Mouse (Mus musculus): Measurements from ENCODE around the gene Znrf4. TPM values are rescaled to one million over a fixed set of nuclear protein-coding genes. Genes with fewer than 3 reads are reported as not detected.

Gene Znrf4
- polyA plus RNA-seq, 1 experiment from 2014 or later = not detected

Other genes with a start within 250 kb of the Znrf4 start
- 3.8 and 4.1 TPM in 2 replicates for gene Ticam1, start 235.6 kb downstream of the Znrf4 start, polyA plus RNA-seq (2016; fragmentation: Nextera tagmentation; extraction: Ambion mirVana)
- gene Plin3, start 219.6 kb downstream of the Znrf4 start, polyA plus RNA-seq (2016; fragmentation: Nextera tagmentation; extraction: Ambion mirVana) = 28.3 and 30.2 TPM in 2 replicates
- gene Arrdc5, start 212.1 kb downstream of the Znrf4 start, polyA plus RNA-seq (2016; fragmentation: Nextera tagmentation; extraction: Ambion mirVana) = not detected in 2 replicates
- 153 and 154 TPM in 2 replicates for gene Uhrf1, start 209.1 kb downstream of the Znrf4 start, polyA plus RNA-seq (2016; fragmentation: Nextera tagmentation; extraction: Ambion mirVana)
- 13.6 and 13.9 TPM in 2 replicates for gene Kdm4b, start 186.4 kb downstream of the Znrf4 start, polyA plus RNA-seq (2016; fragmentation: Nextera tagmentation; extraction: Ambion mirVana)
- 19.3 and 21.2 TPM in 2 replicates for gene Ptprs, start 35.9 kb downstream of the Znrf4 start, polyA plus RNA-seq (2016; fragmentation: Nextera tagmentation; extraction: Ambion mirVana)
- gene Gm20219, start 42.0 kb upstream of the Znrf4 start, polyA plus RNA-seq (2016; fragmentation: Nextera tagmentation; extraction: Ambion mirVana) = 0.20 and 0.25 TPM in 2 replicates
- 58.9 and 63.6 TPM in 2 replicates for gene Safb2, start 72.2 kb upstream of the Znrf4 start, polyA plus RNA-seq (2016; fragmentation: Nextera tagmentation; extraction: Ambion mirVana)
- gene Safb, start 72.4 kb upstream of the Znrf4 start, polyA plus RNA-seq (2016; fragmentation: Nextera tagmentation; extraction: Ambion mirVana) = 73.6 and 79.1 TPM in 2 replicates
- gene 2410015M20Rik, start 97.3 kb upstream of the Znrf4 start, polyA plus RNA-seq (2016; fragmentation: Nextera tagmentation; extraction: Ambion mirVana) = 176 and 179 TPM in 2 replicates
- gene Rpl36, start 101.0 kb upstream of the Znrf4 start, polyA plus RNA-seq (2016; fragmentation: Nextera tagmentation; extraction: Ambion mirVana) = 1,562 and 1,574 TPM in 2 replicates
- 61.7 and 65.4 TPM in 2 replicates for gene Lonp1, start 114.5 kb upstream of the Znrf4 start, polyA plus RNA-seq (2016; fragmentation: Nextera tagmentation; extraction: Ambion mirVana)
- gene Catsperd, start 115.7 kb upstream of the Znrf4 start, polyA plus RNA-seq (2016; fragmentation: Nextera tagmentation; extraction: Ambion mirVana) = 0.50 and 0.57 TPM in 2 replicates
- gene Ranbp3, start 160.9 kb upstream of the Znrf4 start, polyA plus RNA-seq (2016; fragmentation: Nextera tagmentation; extraction: Ambion mirVana) = 66.3 and 67.5 TPM in 2 replicates
- 265 and 282 TPM in 2 replicates for gene Ndufa11, start 205.3 kb upstream of the Znrf4 start, polyA plus RNA-seq (2016; fragmentation: Nextera tagmentation; extraction: Ambion mirVana)
- gene Vmac, start 205.6 kb upstream of the Znrf4 start, polyA plus RNA-seq (2016; fragmentation: Nextera tagmentation; extraction: Ambion mirVana) = 3.8 and 4.0 TPM in 2 replicates
- gene Nrtn, start 245.1 kb upstream of the Znrf4 start, polyA plus RNA-seq (2016; fragmentation: Nextera tagmentation; extraction: Ambion mirVana) = 3.2 and 4.1 TPM in 2 replicates

Measured in liver, embryonic 12.5 days (tissue).